Mouse (Mus musculus): ENCODE measurements at regions not wholly inside any gene's neighbourhood (a gene's known extent, or its start where the extent isn't known, plus 50 kb on each side); places are given as distances from the start of the nearest gene placed in this dataset.

- WGBS, result 92% methylated on average over 12 of the region's 12 CpGs
- Histone ChIP-seq H3K79me2 (ENCODE audit: control insufficient read depth, insufficient read depth, low read length) (no peaks in the 10 kb centered on the region), H3K27ac (replicated peaks; ENCODE audit: insufficient read depth, low read depth, low read length) (no peak overlapping the region), H3K4me3 (ENCODE audit: insufficient read depth, low read depth, low read length) (no peak overlapping the region), H3K36me3 (ENCODE audit: control insufficient read depth, insufficient read depth, low read length) (no peaks in the 10 kb centered on the region), H3K9ac (ENCODE audit: low read depth, low read length) (no peak overlapping the region), H3K4me1 (ENCODE audit: control insufficient read depth, insufficient read depth, low read length) (no peaks in the 10 kb centered on the region), H3K27me3 (ENCODE audit: control insufficient read depth, insufficient read depth, low read length) (no peaks in the 10 kb centered on the region)
- no peak for DNase-seq (ENCODE audit: extremely low read depth, low read depth, low spot score)
- TF ChIP-seq CTCF (IDR thresholded peaks at IDR 0.05; ENCODE audit: low read depth, low read length) (no peak), POLR2A (IDR thresholded peaks at IDR 0.05; ENCODE audit: extremely low read depth, insufficient read depth, low read length) (no peak)
These were observed 89.9 kb upstream of the Cited2 start for GRCm38 (mm10) chr10:17632959-17633674.

DNA sequence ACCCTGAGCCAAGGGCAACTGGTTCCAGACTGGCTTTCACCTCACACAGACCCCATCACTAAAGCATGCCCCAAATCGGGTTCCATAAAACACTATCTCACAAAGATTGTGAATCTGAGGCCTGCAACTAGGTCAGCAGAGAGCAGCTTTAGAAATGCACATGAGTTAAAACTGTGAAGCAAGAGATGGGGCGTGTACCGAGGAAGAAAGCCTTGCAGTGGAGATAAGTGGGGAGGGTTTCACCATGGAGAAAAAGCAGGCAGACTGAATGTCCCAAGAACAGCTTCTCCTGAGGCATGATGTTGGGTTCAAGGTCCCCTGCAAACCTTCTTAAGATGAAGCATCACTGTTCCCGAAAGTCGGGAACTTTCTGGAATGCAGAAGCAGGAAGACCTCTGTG is 77.7 kb upstream of the Cited2 start:
- H3K36me3 ChIP-seq (ENCODE audit: control insufficient read depth, insufficient read depth, low read length), result no peaks in the 10 kb centered on the region
- H3K9ac ChIP-seq (ENCODE audit: low read depth, low read length), result no peak overlapping the region
- H3K79me2 ChIP-seq (ENCODE audit: control insufficient read depth, insufficient read depth, low read length), result no peaks in the 10 kb centered on the region
- TF ChIP-seq CTCF (IDR thresholded peaks at IDR 0.05; ENCODE audit: low read depth, low read length) (no peak), POLR2A (IDR thresholded peaks at IDR 0.05; ENCODE audit: extremely low read depth, insufficient read depth, low read length) (no peak)
- H3K27ac ChIP-seq (replicated peaks; ENCODE audit: insufficient read depth, low read depth, low read length), result no peak overlapping the region
- no peak overlapping the region for H3K4me3 ChIP-seq (ENCODE audit: insufficient read depth, low read depth, low read length)
- DNase-seq (ENCODE audit: extremely low read depth, low read depth, low spot score), result no peak
- no peaks in the 10 kb centered on the region for H3K27me3 ChIP-seq (ENCODE audit: control insufficient read depth, insufficient read depth, low read length)
- 91% methylated on average over 5 of the region's 5 CpGs for WGBS
- peaks cover 6% of the 10 kb centered on the region for H3K4me1 ChIP-seq (ENCODE audit: control insufficient read depth, insufficient read depth, low read length)

GRCm38 (mm10) chr10:17646391-17646790 is 76.6 kb upstream of the Cited2 start:
- Histone ChIP-seq H3K27ac (replicated peaks; ENCODE audit: insufficient read depth, low read depth, low read length) (no peak overlapping the region), H3K36me3 (ENCODE audit: control insufficient read depth, insufficient read depth, low read length) (no peaks in the 10 kb centered on the region), H3K27me3 (ENCODE audit: control insufficient read depth, insufficient read depth, low read length) (no peaks in the 10 kb centered on the region), H3K9ac (ENCODE audit: low read depth, low read length) (no peak overlapping the region), H3K4me1 (ENCODE audit: control insufficient read depth, insufficient read depth, low read length) (peaks cover 11% of the 10 kb centered on the region), H3K79me2 (ENCODE audit: control insufficient read depth, insufficient read depth, low read length) (no peaks in the 10 kb centered on the region), H3K4me3 (ENCODE audit: insufficient read depth, low read depth, low read length) (no peak overlapping the region)
- DNase-seq (ENCODE audit: extremely low read depth, low read depth, low spot score), result peak; percentile 90
- WGBS, result 32% methylated on average over 4 of the region's 4 CpGs
- no peak for TF ChIP-seq POLR2A (IDR thresholded peaks at IDR 0.05; ENCODE audit: extremely low read depth, insufficient read depth, low read length)
- no peak for TF ChIP-seq CTCF (IDR thresholded peaks at IDR 0.05; ENCODE audit: low read depth, low read length)

GRCm38 (mm10) chr10:17648077-17648476 is 74.9 kb upstream of the Cited2 start:
- Histone ChIP-seq H3K4me3 (ENCODE audit: insufficient read depth, low read depth, low read length) (no peak overlapping the region), H3K27ac (replicated peaks; ENCODE audit: insufficient read depth, low read depth, low read length) (no peak overlapping the region), H3K36me3 (ENCODE audit: control insufficient read depth, insufficient read depth, low read length) (no peaks in the 10 kb centered on the region), H3K9ac (ENCODE audit: low read depth, low read length) (no peak overlapping the region), H3K79me2 (ENCODE audit: control insufficient read depth, insufficient read depth, low read length) (no peaks in the 10 kb centered on the region), H3K27me3 (ENCODE audit: control insufficient read depth, insufficient read depth, low read length) (no peaks in the 10 kb centered on the region), H3K4me1 (ENCODE audit: control insufficient read depth, insufficient read depth, low read length) (peaks cover 12% of the 10 kb centered on the region)
- TF ChIP-seq CTCF (IDR thresholded peaks at IDR 0.05; ENCODE audit: low read depth, low read length), result no peak
- DNase-seq (ENCODE audit: extremely low read depth, low read depth, low spot score), result no peak
- WGBS, result 77% methylated on average over 6 of the region's 6 CpGs

DNA sequence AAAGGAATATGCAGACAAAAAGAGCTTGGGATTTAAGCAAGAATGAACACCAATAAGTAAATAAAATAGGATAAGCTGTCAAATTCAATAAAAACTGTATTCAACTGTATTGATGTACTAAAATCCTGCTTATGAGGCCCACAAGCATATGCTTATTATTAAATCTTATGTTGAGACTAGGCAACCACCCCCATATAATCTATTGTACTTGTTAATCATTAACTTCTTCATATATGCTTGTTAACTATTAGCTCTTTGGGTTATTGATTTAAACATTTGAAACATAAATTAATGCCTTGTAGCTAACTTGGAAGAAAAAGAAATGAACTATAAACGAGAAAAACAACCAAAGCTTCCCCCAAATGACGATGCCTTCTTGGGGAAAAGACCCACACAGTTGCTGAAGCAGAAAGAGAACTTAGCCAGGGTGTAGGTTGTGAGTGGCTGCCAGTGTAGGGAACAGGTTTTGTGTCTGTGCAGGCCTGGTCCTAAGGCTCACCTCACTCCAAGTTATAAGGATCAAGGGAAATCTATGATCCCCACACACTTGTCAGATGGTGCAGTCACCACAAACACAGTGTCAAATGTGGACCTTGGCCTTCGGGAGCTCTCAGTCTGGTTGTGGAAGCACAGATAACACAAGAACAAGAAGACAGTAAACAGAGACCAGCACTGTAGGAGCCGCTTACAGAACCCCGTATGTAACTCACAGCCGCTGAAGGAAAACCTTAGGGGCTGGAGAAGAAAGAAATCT is 71.8 kb upstream of the Cited2 start:
- Histone ChIP-seq H3K4me1 (ENCODE audit: control insufficient read depth, insufficient read depth, low read length) (peaks cover 12% of the 10 kb centered on the region), H3K27ac (replicated peaks; ENCODE audit: insufficient read depth, low read depth, low read length) (peak overlapping the region; percentile 71), H3K36me3 (ENCODE audit: control insufficient read depth, insufficient read depth, low read length) (no peaks in the 10 kb centered on the region), H3K79me2 (ENCODE audit: control insufficient read depth, insufficient read depth, low read length) (no peaks in the 10 kb centered on the region), H3K27me3 (ENCODE audit: control insufficient read depth, insufficient read depth, low read length) (no peaks in the 10 kb centered on the region), H3K4me3 (ENCODE audit: insufficient read depth, low read depth, low read length) (no peak overlapping the region), H3K9ac (ENCODE audit: low read depth, low read length) (no peak overlapping the region)
- 24% methylated on average over 6 of the region's 6 CpGs for WGBS
- DNase-seq (ENCODE audit: extremely low read depth, low read depth, low spot score), result peak; percentile 78
- TF ChIP-seq POLR2A (IDR thresholded peaks at IDR 0.05; ENCODE audit: extremely low read depth, insufficient read depth, low read length) (no peak), CTCF (IDR thresholded peaks at IDR 0.05; ENCODE audit: low read depth, low read length) (no peak)

DNA sequence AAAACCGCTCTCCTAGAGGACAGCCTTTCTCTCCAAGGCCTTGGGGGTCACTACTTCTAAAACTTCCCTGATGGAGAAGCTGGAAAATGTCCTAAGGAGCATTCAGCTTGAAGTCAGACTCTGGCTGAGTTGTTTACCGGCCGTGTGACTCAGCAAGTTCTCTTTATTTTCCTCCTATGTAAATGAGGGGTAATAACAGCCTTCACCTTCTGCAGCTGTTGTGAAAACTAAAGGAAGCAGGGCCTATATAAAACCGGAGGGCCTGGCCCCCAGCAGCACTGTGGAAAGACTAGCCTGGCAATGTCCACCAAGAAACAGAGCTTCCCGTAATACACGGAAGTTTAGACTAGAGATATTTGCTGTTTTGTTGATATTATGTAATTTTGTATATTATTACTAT is 69.7 kb upstream of the Cited2 start:
- H3K27ac ChIP-seq (replicated peaks; ENCODE audit: insufficient read depth, low read depth, low read length), result no peak overlapping the region; the same call in 1 of the 2 replicates
- H3K79me2 ChIP-seq (ENCODE audit: control insufficient read depth, insufficient read depth, low read length), result no peaks in the 10 kb centered on the region
- H3K4me1 ChIP-seq (ENCODE audit: control insufficient read depth, insufficient read depth, low read length), result peaks cover 9% of the 10 kb centered on the region
- H3K36me3 ChIP-seq (ENCODE audit: control insufficient read depth, insufficient read depth, low read length), result no peaks in the 10 kb centered on the region
- no peak for TF ChIP-seq CTCF (IDR thresholded peaks at IDR 0.05; ENCODE audit: low read depth, low read length)
- WGBS, result 40% methylated on average over 6 of the region's 6 CpGs
- H3K9ac ChIP-seq (ENCODE audit: low read depth, low read length), result no peak overlapping the region
- H3K27me3 ChIP-seq (ENCODE audit: control insufficient read depth, insufficient read depth, low read length), result no peaks in the 10 kb centered on the region
- DNase-seq (ENCODE audit: extremely low read depth, low read depth, low spot score), result no peak
- H3K4me3 ChIP-seq (ENCODE audit: insufficient read depth, low read depth, low read length), result no peak overlapping the region
